Mouse (Mus musculus) midbrain, embryonic 10.5 days (tissue): ENCODE measurements around the gene Psmf1. TPM values are rescaled to one million over a fixed set of nuclear protein-coding genes. Genes with fewer than 3 reads are reported as not detected.

Experiments
- DNase-seq: peaks from one replicate; pipeline ENCODE4 v3.0.0-alpha.2; 2017; ENCODE audit warnings: low spot score
- H3K27ac ChIP-seq: fragments of 300-500 bp; sonication (generic); replicated peaks from 2 replicates; pipeline ENCODE4 v1.5.1; 2016; ENCODE audit warnings: mild to moderate bottlenecking
- H3K27me3 ChIP-seq: fragments of 300-500 bp; sonication (generic); 2 replicates; pipeline ENCODE4 v1.6.1; 2016; ENCODE audit warnings: low read depth, mild to moderate bottlenecking; ENCODE audit not compliant: poor library complexity, severe bottlenecking
- H3K36me3 ChIP-seq: fragments of 300-500 bp; sonication (generic); 2 replicates; pipeline ENCODE4 v1.6.1; 2016; ENCODE audit warnings: mild to moderate bottlenecking, moderate library complexity
- H3K4me1 ChIP-seq: fragments of 300-500 bp; sonication (generic); 2 replicates; pipeline ENCODE4 v1.6.1; 2016
- H3K4me3 ChIP-seq: fragments of 300-500 bp; sonication (generic); 2 replicates; pipeline ENCODE4 v1.5.1; 2016; ENCODE audit warnings: mild to moderate bottlenecking, moderate library complexity
- H3K9me3 ChIP-seq: fragments of 300-500 bp; sonication (generic); replicated peaks from 2 replicates; pipeline ENCODE4 v1.6.1; 2016; ENCODE audit warnings: mild to moderate bottlenecking
- WGBS: fragments of 180-500 bp; shearing (Covaris S2); methylation state at CpG from one replicate; pipeline ENCODE4 v1.1.7; 2016; 5-methylcytosine and 5-hydroxymethylcytosine counted together
- polyA plus RNA-seq: library from polyadenylated mRNA; unstranded; fragments of >200 nt; fragmentation: Nextera tagmentation; extraction: Ambion mirVana; gene quantifications from 2 replicates; pipeline ENCODE4 v1.2.1, GENCODE M21; 2016

The Psmf1 gene
- polyA plus RNA-seq, 1 experiment from 2014 or later = 47.8 TPM

GRCm38 (mm10) chr2:151668433-151668832 lies 75.6 kb downstream of the Psmf1 start, which contains the start of gene Rad21l:
Rad21l (minus strand) TSS chr2:151668533.
- H3K27ac ChIP-seq = no peak within 1 kb of the TSS
- peaks cover 8% of the 10 kb centered on the region for H3K4me1 ChIP-seq
- no peaks in the 10 kb centered on the region for H3K36me3 ChIP-seq
- H3K4me3 ChIP-seq = no peak within 1 kb of the TSS
- 80% methylated on average over 3 of the region's 3 CpGs for WGBS
- H3K27me3 ChIP-seq = peaks cover 17% of the 10 kb centered on the region
- H3K9me3 ChIP-seq = no peaks in the 10 kb centered on the region
- no peak for DNase-seq

Other genes starting within 250 kb of the Psmf1 start
- 581 and 591 TPM in 2 replicates for gene Fkbp1a, start 201.7 kb downstream of the Psmf1 start, polyA plus RNA-seq
- gene Sdcbp2, start 171.6 kb downstream of the Psmf1 start, polyA plus RNA-seq = 0.84 and 0.93 TPM in 2 replicates
- 1.3 and 2.1 TPM in 2 replicates for gene Snph, start 111.6 kb downstream of the Psmf1 start, polyA plus RNA-seq
- gene Rad21l, start 75.7 kb downstream of the Psmf1 start, polyA plus RNA-seq = 0.06 TPM in 1 of 2 replicates, not detected in the other
- gene Tmem74b, start 42.2 kb downstream of the Psmf1 start, polyA plus RNA-seq = 4.2 and 5.3 TPM in 2 replicates
- 0.14 and 0.21 TPM in 2 replicates for gene Rspo4, start 98.7 kb upstream of the Psmf1 start, polyA plus RNA-seq
- gene Angpt4, start 167.0 kb upstream of the Psmf1 start, polyA plus RNA-seq = 0.06 and 0.32 TPM in 2 replicates
- 79.8 and 108 TPM in 2 replicates for gene Fam110a, start 236.0 kb upstream of the Psmf1 start, polyA plus RNA-seq